Mouse (Mus musculus) bone marrow, adult 2 months (tissue): ENCODE data around the gene Grb2.

Experiments used
- CTCF ChIP-seq: fragments of 200-500 bp; IDR thresholded peaks from 2 replicates; pipeline ENCODE4 v1.5.1; 2011; ENCODE audit warnings: low read length, control low read depth; ENCODE audit not compliant: control insufficient read depth, insufficient read depth
- POLR2A ChIP-seq: fragments of 200-500 bp; IDR thresholded peaks from 2 replicates; pipeline ENCODE4 v1.6.1; 2011; ENCODE audit warnings: low read depth, mild to moderate bottlenecking, control low read depth, low read length, borderline replicate concordance; ENCODE audit not compliant: control insufficient read depth

- TF ChIP-seq CTCF (no peak), POLR2A (no peak)
Observed at GRCm38 (mm10) chr11:115660376-115660775, 48.0 kb downstream of the Grb2 start.
